Mouse (Mus musculus) heart, embryonic 13.5 days (tissue): ENCODE measurements around the gene Elp5. TPM values are rescaled to one million over a fixed set of nuclear protein-coding genes. Genes with fewer than 3 reads are reported as not detected.

Source experiments
- ATAC-seq: fragments of 200-750 bp; cut with Nextera tagmentation; 2 replicates; pipeline ENCODE4 v1.8.0; 2017; ENCODE audit warnings: moderate TSS enrichment; ENCODE audit not compliant: insufficient number of reproducible peaks, low FRiP score, low TSS enrichment; ENCODE audit errors: extremely low read depth
- H3K27ac ChIP-seq: fragments of 300-500 bp; sonication (generic); replicated peaks from 2 replicates; pipeline ENCODE4 v1.5.1; 2015; ENCODE audit warnings: moderate library complexity, mild to moderate bottlenecking, inconsistent platforms
- H3K27me3 ChIP-seq: fragments of 300-500 bp; sonication (generic); replicated peaks from 2 replicates; pipeline ENCODE4 v1.6.1; 2015; ENCODE audit warnings: mild to moderate bottlenecking, inconsistent platforms
- H3K36me3 ChIP-seq: fragments of 300-500 bp; sonication (generic); 2 replicates; pipeline ENCODE4 v1.6.1; 2015; ENCODE audit warnings: mild to moderate bottlenecking, inconsistent platforms
- H3K4me1 ChIP-seq: fragments of 300-500 bp; sonication (generic); 2 replicates; pipeline ENCODE4 v1.6.1; 2015; ENCODE audit warnings: inconsistent platforms
- H3K4me2 ChIP-seq: fragments of 300-500 bp; sonication (generic); 2 replicates; pipeline ENCODE4 v1.6.1; 2015; ENCODE audit warnings: inconsistent platforms, mild to moderate bottlenecking, moderate library complexity
- H3K4me3 ChIP-seq: fragments of 300-500 bp; sonication (generic); 2 replicates; pipeline ENCODE4 v1.5.1; 2015; ENCODE audit warnings: moderate library complexity, mild to moderate bottlenecking, inconsistent platforms
- H3K9ac ChIP-seq: fragments of 300-500 bp; sonication (generic); 2 replicates; pipeline ENCODE4 v1.6.1; 2015; ENCODE audit warnings: inconsistent platforms, mild to moderate bottlenecking, moderate library complexity
- H3K9me3 ChIP-seq: fragments of 300-500 bp; sonication (generic); 2 replicates; pipeline ENCODE4 v1.6.1; 2016; ENCODE audit warnings: inconsistent platforms
- WGBS: fragments of 180-500 bp; shearing (Covaris S2); methylation state at CpG from one replicate; pipeline ENCODE4 v1.1.7; 2015; ENCODE audit warnings: mixed read lengths; 5-methylcytosine and 5-hydroxymethylcytosine counted together
- polyA plus RNA-seq: library from polyadenylated mRNA; unstranded; fragments of >200 nt; fragmentation: Nextera tagmentation; extraction: Ambion mirVana; gene quantifications from 2 replicates; pipeline ENCODE4 v1.2.1, GENCODE M21; 2015

The Elp5 gene
- polyA plus RNA-seq, 1 experiment from 2014 or later, result 111 TPM

- Histone ChIP-seq H3K9ac (peak overlapping the region; percentile 100; the same call in 1 of the 2 replicates), H3K4me3 (peak overlapping the region; percentile 99)
- 87% methylated on average over 27 of the region's 27 CpGs for WGBS
These were observed 16.5 kb upstream of the Elp5 start for GRCm38 (mm10) chr11:69998567-69999491.

GRCm38 (mm10) chr11:69997070-69997509, 14.8 kb upstream of the Elp5 start:
- Histone ChIP-seq H3K27me3 (no peaks in the 10 kb centered on the region), H3K27ac (peak overlapping the region; percentile 99), H3K4me3 (peak overlapping the region; percentile 99), H3K9me3 (no peaks in the 10 kb centered on the region), H3K4me2 (peak overlapping the region; percentile 70), H3K4me1 (peaks cover 52% of the 10 kb centered on the region), H3K36me3 (peaks cover 56% of the 10 kb centered on the region), H3K9ac (peak overlapping the region; percentile 100)
- under 1% methylated on average over 36 of the region's 44 CpGs for WGBS
- ATAC-seq, result peak; percentile 58

More at GRCm38 (mm10) chr11:69998567-69999491, 16.5 kb upstream of the Elp5 start:
- Histone ChIP-seq H3K9me3 (no peaks in the 10 kb centered on the region), H3K4me2 (peak overlapping the region; percentile 70), H3K36me3 (peaks cover 44% of the 10 kb centered on the region), H3K27ac (no peak overlapping the region), H3K4me1 (peaks cover 60% of the 10 kb centered on the region), H3K27me3 (no peaks in the 10 kb centered on the region)
- ATAC-seq, result no peak

- ATAC-seq, result no peak
- Histone ChIP-seq H3K4me2 (peak overlapping the region; percentile 70), H3K9me3 (no peaks in the 10 kb centered on the region), H3K36me3 (peaks cover 53% of the 10 kb centered on the region), H3K27ac (peak overlapping the region; percentile 99), H3K4me3 (peak overlapping the region; percentile 99), H3K27me3 (no peaks in the 10 kb centered on the region), H3K4me1 (peaks cover 45% of the 10 kb centered on the region), H3K9ac (peak overlapping the region; percentile 100)
- under 1% methylated on average over 58 of the region's 66 CpGs for WGBS
These were observed 14.1 kb upstream of the Elp5 start for GRCm38 (mm10) chr11:69996161-69997061.

- Histone ChIP-seq H3K4me3 (peak within 1 kb of the TSS; percentile 99), H3K36me3 (peaks cover 53% of the 10 kb centered on the region), H3K9me3 (no peaks in the 10 kb centered on the region), H3K27ac (peak within 1 kb of the TSS; percentile 99), H3K4me1 (peaks cover 44% of the 10 kb centered on the region), H3K4me2 (peak within 1 kb of the TSS; percentile 70), H3K9ac (peak within 1 kb of the TSS; percentile 100), H3K27me3 (no peaks in the 10 kb centered on the region)
- peak; percentile 65 for ATAC-seq
- under 1% methylated on average over 35 of the region's 36 CpGs for WGBS
These were observed 13.2 kb upstream of the Elp5 start, which contains the start of gene Phf23 for GRCm38 (mm10) chr11:69995391-69995960. TSS of gene Phf23 (plus strand) at chr11:69995777.

GRCm38 (mm10) chr11:69994401-69995090, 12.2 kb upstream of the Elp5 start:
- Histone ChIP-seq H3K4me3 (peak overlapping the region; percentile 99), H3K27ac (no peak overlapping the region), H3K4me1 (peaks cover 45% of the 10 kb centered on the region), H3K27me3 (no peaks in the 10 kb centered on the region), H3K9me3 (no peaks in the 10 kb centered on the region), H3K4me2 (peak overlapping the region; percentile 70), H3K36me3 (peaks cover 55% of the 10 kb centered on the region), H3K9ac (peak overlapping the region; percentile 100; the same call in 1 of the 2 replicates)
- WGBS, result 82% methylated on average over 11 of the region's 11 CpGs
- no peak for ATAC-seq

- Histone ChIP-seq H3K36me3 (peaks cover 55% of the 10 kb centered on the region), H3K27me3 (no peaks in the 10 kb centered on the region), H3K4me2 (peak overlapping the region; percentile 86), H3K9me3 (no peaks in the 10 kb centered on the region), H3K4me3 (peak overlapping the region; percentile 82), H3K4me1 (peaks cover 35% of the 10 kb centered on the region), H3K9ac (peak overlapping the region; percentile 96), H3K27ac (no peak overlapping the region)
- ATAC-seq, result no peak
- WGBS, result 84% methylated on average over 3 of the region's 3 CpGs
These were observed 10.6 kb upstream of the Elp5 start for GRCm38 (mm10) chr11:69992932-69993331.

GRCm38 (mm10) chr11:69992396-69992795, 10.1 kb upstream of the Elp5 start:
- Histone ChIP-seq H3K4me3 (peak overlapping the region; percentile 82), H3K9me3 (no peaks in the 10 kb centered on the region), H3K27ac (no peak overlapping the region), H3K4me2 (peak overlapping the region; percentile 86), H3K36me3 (peaks cover 56% of the 10 kb centered on the region), H3K9ac (peak overlapping the region; percentile 96), H3K27me3 (no peaks in the 10 kb centered on the region), H3K4me1 (peaks cover 29% of the 10 kb centered on the region)
- no peak for ATAC-seq
- 76% methylated on average over 10 of the region's 10 CpGs for WGBS

- Histone ChIP-seq H3K27ac (peak overlapping the region; percentile 98), H3K4me1 (peaks cover 27% of the 10 kb centered on the region), H3K4me3 (peak overlapping the region; percentile 82), H3K9ac (peak overlapping the region; percentile 96), H3K9me3 (no peaks in the 10 kb centered on the region), H3K36me3 (peaks cover 63% of the 10 kb centered on the region), H3K27me3 (no peaks in the 10 kb centered on the region), H3K4me2 (peak overlapping the region; percentile 86)
- 0 out of 2 replicates have a peak, but pooled peaks have one; percentile 0 for ATAC-seq
- 0% methylated on average over 15 of the region's 15 CpGs for WGBS
These were observed 9.4 kb upstream of the Elp5 start for GRCm38 (mm10) chr11:69991711-69992110.

- Histone ChIP-seq H3K4me2 (peak within 1 kb of the TSS; percentile 86), H3K4me3 (peak within 1 kb of the TSS; percentile 82), H3K9me3 (no peaks in the 10 kb centered on the region), H3K27ac (peak within 1 kb of the TSS; percentile 98), H3K27me3 (no peaks in the 10 kb centered on the region), H3K9ac (peak within 1 kb of the TSS; percentile 96), H3K4me1 (peaks cover 27% of the 10 kb centered on the region), H3K36me3 (peaks cover 69% of the 10 kb centered on the region)
- ATAC-seq, result peak; percentile 58; the same call in 1 of the 2 replicates
- whole genome bisulfite sequencing, result under 1% methylated on average over 40 of the region's 40 CpGs
These were observed 8.8 kb upstream of the Elp5 start, which contains the start of gene Gabarap for GRCm38 (mm10) chr11:69990850-69991691. TSS of gene Gabarap (plus strand) at chr11:69991143.
